Mouse (Mus musculus): ENCODE results near the gene Cep41.

Gene Cep41

GRCm38 (mm10) chr6:30693350-30693991 is at the start of gene Cep41:
Cep41 (minus strand) TSS chr6:30693749.
- in situ Hi-C loops (cut with MboI, MseI): loop anchor here (10.0 kb wide), 1 partner anchor 769 kb away; no protein-coding TSS in a partner anchor

GRCm38 (mm10) chr6:30739177-30739747 is 45.7 kb upstream of the Cep41 start:
- in situ Hi-C loops (cut with MboI, MseI): loop anchor here (10.0 kb wide), 1 partner anchor 214 kb away; no protein-coding TSS in a partner anchor

- in situ Hi-C loops (cut with MboI, MseI): loop anchor here (10.0 kb wide), 1 partner anchor 214 kb away; no protein-coding TSS in a partner anchor
Observed at GRCm38 (mm10) chr6:30738464-30739006, 45.0 kb upstream of the Cep41 start.

- in situ Hi-C loops (cut with MboI, MseI): loop anchor here (10.0 kb wide), 1 partner anchor 213 kb away; no protein-coding TSS in a partner anchor
Observed at GRCm38 (mm10) chr6:30737548-30738463, 44.3 kb upstream of the Cep41 start.

- in situ Hi-C loops (cut with MboI, MseI): loop anchor here (10.0 kb wide), 1 partner anchor 212 kb away; no protein-coding TSS in a partner anchor
Observed at GRCm38 (mm10) chr6:30736864-30737547, 43.5 kb upstream of the Cep41 start.

- in situ Hi-C loops (cut with MboI, MseI): loop anchor here (10.0 kb wide), 1 partner anchor 212 kb away; no protein-coding TSS in a partner anchor
Observed at GRCm38 (mm10) chr6:30736372-30736762, 42.8 kb upstream of the Cep41 start.

- in situ Hi-C loops (cut with MboI, MseI): loop anchor here (10.0 kb wide), 1 partner anchor 211 kb away; no protein-coding TSS in a partner anchor
Observed at GRCm38 (mm10) chr6:30735728-30736371, 42.3 kb upstream of the Cep41 start.

- in situ Hi-C loops (cut with MboI, MseI): loop anchor here (10.0 kb wide), 1 partner anchor 210 kb away; no protein-coding TSS in a partner anchor
Observed at GRCm38 (mm10) chr6:30734988-30735727, 41.6 kb upstream of the Cep41 start.

- in situ Hi-C loops (cut with MboI, MseI): loop anchor here (10.0 kb wide), 1 partner anchor 210 kb away; no protein-coding TSS in a partner anchor
Observed at GRCm38 (mm10) chr6:30734465-30734864, 40.9 kb upstream of the Cep41 start.

- in situ Hi-C loops (cut with MboI, MseI): loop anchor here (10.0 kb wide), 1 partner anchor 208 kb away; no protein-coding TSS in a partner anchor
Observed at GRCm38 (mm10) chr6:30732571-30733130, 39.1 kb upstream of the Cep41 start.

- in situ Hi-C loops (cut with MboI, MseI): loop anchor here (10.0 kb wide), 1 partner anchor 206 kb away; no protein-coding TSS in a partner anchor
Observed at GRCm38 (mm10) chr6:30730301-30730971, 36.9 kb upstream of the Cep41 start.

GRCm38 (mm10) chr6:30723331-30723730 is 29.8 kb upstream of the Cep41 start, which contains the start of gene Mest:
Mest (plus strand) TSS chr6:30723547.
- in situ Hi-C loops (cut with MboI, MseI): loop anchor here (10.0 kb wide), 1 partner anchor 121 kb away; no protein-coding TSS in a partner anchor

- in situ Hi-C loops (cut with MboI, MseI): loop anchor here (10.0 kb wide), 1 partner anchor 122 kb away; no protein-coding TSS in a partner anchor
Observed at GRCm38 (mm10) chr6:30722385-30723164, 29.0 kb upstream of the Cep41 start.

GRCm38 (mm10) chr6:30716796-30717195 is 23.2 kb upstream of the Cep41 start:
- in situ Hi-C loops (cut with MboI, MseI): no loop called here

GRCm38 (mm10) chr6:30714891-30715471 is 21.4 kb upstream of the Cep41 start:
- in situ Hi-C loops (cut with MboI, MseI): no loop called here

GRCm38 (mm10) chr6:30713896-30714295 is 20.3 kb upstream of the Cep41 start:
- in situ Hi-C loops (cut with MboI, MseI): no loop called here

GRCm38 (mm10) chr6:30713455-30713854 is 19.9 kb upstream of the Cep41 start:
- in situ Hi-C loops (cut with MboI, MseI): no loop called here
